Mouse (Mus musculus): ENCODE results near the gene Gmcl1. TPM values are rescaled to one million over a fixed set of nuclear protein-coding genes. Genes with fewer than 3 reads are reported as not detected.

Gene Gmcl1
- polyA plus RNA-seq, 1 experiment = 20.5 TPM

DNA sequence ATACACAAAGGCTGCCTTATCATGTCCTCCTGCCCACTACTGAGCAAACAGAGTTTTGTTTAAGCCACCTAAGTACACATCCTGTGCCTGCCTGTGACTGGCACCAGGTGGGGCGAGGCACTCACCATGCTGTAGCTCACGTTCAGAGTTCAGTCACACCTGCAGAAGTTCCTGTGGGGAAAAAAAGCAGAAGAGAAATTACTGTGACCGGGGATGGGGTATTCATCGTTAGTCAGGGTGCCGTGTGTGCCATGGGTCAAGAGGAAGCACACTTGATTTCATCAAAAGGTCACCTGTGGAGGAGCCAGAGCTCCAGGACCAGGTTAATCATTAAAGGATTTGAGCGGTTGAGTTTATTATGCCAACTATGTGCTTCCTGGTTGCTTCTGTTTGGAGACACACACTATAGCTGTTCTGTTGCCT lies 32.5 kb upstream of the Gmcl1 start:
- H3K4me3 ChIP-seq (ENCODE audit: low read depth, low read length) = no peak overlapping the region
- H3K27ac ChIP-seq (ENCODE audit: insufficient read depth, low read depth, low read length) = peak overlapping the region; percentile 97

DNA sequence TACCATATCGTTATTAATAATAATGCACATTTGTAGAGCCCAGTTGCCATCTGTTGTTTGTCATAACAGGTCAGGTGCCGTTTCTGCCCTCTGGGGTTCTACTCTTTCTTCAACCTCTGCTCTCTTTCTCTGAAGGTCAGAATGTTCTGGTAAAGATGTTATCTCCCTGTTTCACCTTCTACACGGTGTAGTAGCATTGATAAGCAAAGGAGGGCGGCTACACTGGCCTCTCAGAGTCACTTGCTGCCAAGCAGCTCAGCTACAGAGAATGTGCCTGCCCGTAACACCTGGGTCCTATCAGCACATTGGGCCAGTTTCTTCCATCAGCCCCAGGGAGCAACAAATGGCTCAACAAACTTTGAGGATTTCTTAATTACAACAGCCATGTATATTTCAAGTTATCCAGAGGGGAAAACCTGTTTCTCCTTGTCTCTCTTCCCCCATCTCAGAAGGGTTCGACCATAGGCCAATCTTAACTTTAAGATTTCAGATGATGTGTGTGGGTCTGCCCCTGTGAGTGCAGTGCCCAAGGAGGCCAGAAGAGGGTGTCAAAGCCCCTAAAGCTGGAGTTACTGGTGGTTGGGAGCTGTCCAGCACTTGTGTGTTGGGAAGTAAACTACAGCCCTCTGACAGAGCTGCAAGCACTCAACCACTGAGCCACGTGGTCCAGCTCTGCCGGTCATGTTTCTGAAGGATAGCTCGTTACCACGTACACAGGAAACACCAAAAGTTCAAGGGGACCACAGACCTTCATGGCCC lies 21.1 kb upstream of the Gmcl1 start:
- Histone ChIP-seq H3K27ac (ENCODE audit: insufficient read depth, low read depth, low read length) (peak overlapping the region; percentile 88), H3K27me3 (ENCODE audit: control insufficient read depth, insufficient read depth, low read length) (no peaks in the 10 kb centered on the region), H3K4me3 (ENCODE audit: low read depth, low read length) (no peak overlapping the region), H3K4me1 (ENCODE audit: control insufficient read depth, insufficient read depth, insufficient read length, low read length) (peaks cover 29% of the 10 kb centered on the region), H3K36me3 (ENCODE audit: control insufficient read depth, insufficient read depth, low read length) (peaks cover 88% of the 10 kb centered on the region)
- no peak for TF ChIP-seq POLR2A (IDR thresholded peaks at IDR 0.05; ENCODE audit: low read depth, low read length)
- peak; percentile 42; the same call in 1 of the 2 replicates for TF ChIP-seq CTCF (IDR thresholded peaks at IDR 0.05; ENCODE audit: extremely low read depth, insufficient read length, insufficient replicate concordance, low read depth, low read length)
- WGBS = 61% methylated on average over 10 of the region's 10 CpGs

More for the DNA sequence above, 32.5 kb upstream of the Gmcl1 start:
- Histone ChIP-seq H3K4me1 (ENCODE audit: control insufficient read depth, insufficient read depth, insufficient read length, low read length) (peaks cover 62% of the 10 kb centered on the region), H3K27me3 (ENCODE audit: control insufficient read depth, insufficient read depth, low read length) (no peaks in the 10 kb centered on the region), H3K36me3 (ENCODE audit: control insufficient read depth, insufficient read depth, low read length) (peaks cover 51% of the 10 kb centered on the region)
- 15% methylated on average over 6 of the region's 6 CpGs for WGBS
- TF ChIP-seq POLR2A (IDR thresholded peaks at IDR 0.05; ENCODE audit: low read depth, low read length) (no peak), CTCF (IDR thresholded peaks at IDR 0.05; ENCODE audit: extremely low read depth, insufficient read length, insufficient replicate concordance, low read depth, low read length) (no peak; the same call in 1 of the 2 replicates)

DNA sequence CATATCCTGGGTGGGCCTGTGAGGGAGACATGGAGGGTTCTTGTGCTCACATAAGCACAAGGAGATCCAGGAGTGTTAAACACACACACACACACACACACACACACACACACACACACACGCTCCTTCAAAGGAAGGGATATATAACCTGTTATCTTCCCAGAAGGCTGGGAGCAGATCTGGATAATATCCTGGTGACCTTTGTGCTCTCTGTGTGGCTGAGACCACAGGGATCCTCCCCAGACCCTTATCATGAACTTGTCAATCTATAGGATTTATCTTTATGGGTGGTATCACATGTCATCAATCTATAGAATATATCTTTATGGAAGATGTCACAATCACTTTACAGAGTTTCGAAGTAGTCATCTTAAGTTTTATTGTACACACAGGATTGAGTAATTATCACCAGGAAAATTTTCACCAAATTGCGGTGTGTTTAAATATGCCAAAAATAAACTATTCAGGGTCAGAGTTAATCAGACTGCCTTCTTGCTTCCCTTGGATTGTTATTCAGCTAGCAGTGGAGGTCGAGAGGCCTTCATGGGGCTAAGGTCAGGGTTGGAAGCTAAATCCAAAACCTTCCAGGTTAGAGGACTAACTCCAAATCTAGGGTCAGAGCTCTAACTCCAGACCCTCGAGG lies 19.8 kb upstream of the Gmcl1 start:
- Histone ChIP-seq H3K27me3 (ENCODE audit: control insufficient read depth, insufficient read depth, low read length) (no peaks in the 10 kb centered on the region), H3K36me3 (ENCODE audit: control insufficient read depth, insufficient read depth, low read length) (peaks cover 81% of the 10 kb centered on the region), H3K4me3 (ENCODE audit: low read depth, low read length) (no peak overlapping the region), H3K4me1 (ENCODE audit: control insufficient read depth, insufficient read depth, insufficient read length, low read length) (peaks cover 29% of the 10 kb centered on the region), H3K27ac (ENCODE audit: insufficient read depth, low read depth, low read length) (peak overlapping the region; percentile 88)
- 31% methylated on average over 5 of the region's 5 CpGs for WGBS
- TF ChIP-seq CTCF (IDR thresholded peaks at IDR 0.05; ENCODE audit: extremely low read depth, insufficient read length, insufficient replicate concordance, low read depth, low read length) (no peak), POLR2A (IDR thresholded peaks at IDR 0.05; ENCODE audit: low read depth, low read length) (no peak)

DNA sequence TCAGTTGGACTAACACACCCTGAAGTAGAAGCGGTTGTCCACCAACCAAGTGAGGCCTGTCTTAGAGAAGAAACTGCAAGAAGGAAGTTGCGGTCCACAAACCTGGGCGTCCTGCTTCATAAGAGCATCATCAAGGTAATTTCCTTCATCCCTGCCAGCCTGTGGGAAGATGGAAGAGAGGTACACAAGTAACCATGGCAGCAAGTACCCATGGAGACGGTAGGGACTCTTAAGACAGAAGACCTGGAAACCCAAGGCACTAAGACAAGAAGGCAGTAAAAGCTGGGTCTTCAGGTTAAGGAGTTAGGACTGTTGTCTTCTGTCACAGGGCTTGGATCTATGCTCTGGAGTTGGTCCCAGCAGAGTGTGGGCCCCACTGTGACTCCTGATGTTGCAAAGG lies 17.8 kb upstream of the Gmcl1 start:
- no peak overlapping the region for H3K27ac ChIP-seq (ENCODE audit: insufficient read depth, low read depth, low read length)
- H3K36me3 ChIP-seq (ENCODE audit: control insufficient read depth, insufficient read depth, low read length) = peaks cover 73% of the 10 kb centered on the region
- TF ChIP-seq POLR2A (IDR thresholded peaks at IDR 0.05; ENCODE audit: low read depth, low read length) (no peak), CTCF (IDR thresholded peaks at IDR 0.05; ENCODE audit: extremely low read depth, insufficient read length, insufficient replicate concordance, low read depth, low read length) (no peak)
- H3K4me3 ChIP-seq (ENCODE audit: low read depth, low read length) = no peak overlapping the region
- no peaks in the 10 kb centered on the region for H3K27me3 ChIP-seq (ENCODE audit: control insufficient read depth, insufficient read depth, low read length)
- 96% methylated on average over 4 of the region's 4 CpGs for WGBS
- peaks cover 21% of the 10 kb centered on the region for H3K4me1 ChIP-seq (ENCODE audit: control insufficient read depth, insufficient read depth, insufficient read length, low read length)

DNA sequence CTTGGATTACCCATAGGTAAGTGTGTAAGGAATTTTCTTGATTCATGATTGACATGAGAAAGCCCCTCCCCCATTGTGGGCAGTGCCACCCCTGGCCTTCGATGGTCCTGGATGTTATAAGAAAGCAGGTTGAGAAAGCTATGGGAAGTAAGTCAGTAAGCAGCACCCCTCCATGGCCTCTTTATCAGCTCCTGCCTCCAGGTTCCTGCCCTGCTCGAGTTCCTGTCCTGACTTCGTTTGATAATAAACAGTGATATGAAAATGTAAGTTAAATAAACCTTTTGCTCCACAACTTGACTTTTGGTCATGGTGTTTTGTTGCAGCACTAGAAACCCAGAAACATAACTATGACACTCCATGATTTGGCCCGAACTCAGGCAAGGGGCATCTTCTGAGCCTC lies 16.6 kb upstream of the Gmcl1 start:
- WGBS = 46% methylated on average over 4 of the region's 4 CpGs
- Histone ChIP-seq H3K27ac (ENCODE audit: insufficient read depth, low read depth, low read length) (no peak overlapping the region), H3K36me3 (ENCODE audit: control insufficient read depth, insufficient read depth, low read length) (peaks cover 73% of the 10 kb centered on the region), H3K4me3 (ENCODE audit: low read depth, low read length) (no peak overlapping the region), H3K27me3 (ENCODE audit: control insufficient read depth, insufficient read depth, low read length) (no peaks in the 10 kb centered on the region), H3K4me1 (ENCODE audit: control insufficient read depth, insufficient read depth, insufficient read length, low read length) (peaks cover 16% of the 10 kb centered on the region)
- TF ChIP-seq POLR2A (IDR thresholded peaks at IDR 0.05; ENCODE audit: low read depth, low read length) (no peak), CTCF (IDR thresholded peaks at IDR 0.05; ENCODE audit: extremely low read depth, insufficient read length, insufficient replicate concordance, low read depth, low read length) (no peak)

DNA sequence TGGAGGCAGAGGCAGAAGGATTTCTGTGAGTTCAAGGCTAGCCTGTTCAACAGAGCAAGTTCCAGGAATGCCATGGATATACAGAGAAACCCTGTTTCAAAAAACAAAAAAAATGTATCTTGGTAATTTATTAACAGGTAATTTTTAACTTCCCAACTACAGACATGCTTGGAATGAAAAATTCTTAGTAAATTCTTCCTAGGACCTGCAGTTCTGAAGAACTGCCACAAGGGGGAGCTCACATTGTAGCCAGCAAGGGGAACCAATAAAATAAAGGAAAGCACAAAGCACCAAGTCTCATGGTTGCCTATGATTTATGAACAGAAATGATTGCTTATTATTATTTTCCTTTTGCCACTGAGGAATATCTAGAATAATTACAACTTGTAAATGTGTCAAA lies 14.0 kb upstream of the Gmcl1 start:
- H3K36me3 ChIP-seq (ENCODE audit: control insufficient read depth, insufficient read depth, low read length) = peaks cover 74% of the 10 kb centered on the region
- H3K4me1 ChIP-seq (ENCODE audit: control insufficient read depth, insufficient read depth, insufficient read length, low read length) = no peaks in the 10 kb centered on the region; the same call in 1 of the 2 replicates
- H3K27ac ChIP-seq (ENCODE audit: insufficient read depth, low read depth, low read length) = no peak overlapping the region
- TF ChIP-seq POLR2A (IDR thresholded peaks at IDR 0.05; ENCODE audit: low read depth, low read length) (no peak), CTCF (IDR thresholded peaks at IDR 0.05; ENCODE audit: extremely low read depth, insufficient read length, insufficient replicate concordance, low read depth, low read length) (no peak)
- H3K4me3 ChIP-seq (ENCODE audit: low read depth, low read length) = no peak overlapping the region
- no peaks in the 10 kb centered on the region for H3K27me3 ChIP-seq (ENCODE audit: control insufficient read depth, insufficient read depth, low read length)

DNA sequence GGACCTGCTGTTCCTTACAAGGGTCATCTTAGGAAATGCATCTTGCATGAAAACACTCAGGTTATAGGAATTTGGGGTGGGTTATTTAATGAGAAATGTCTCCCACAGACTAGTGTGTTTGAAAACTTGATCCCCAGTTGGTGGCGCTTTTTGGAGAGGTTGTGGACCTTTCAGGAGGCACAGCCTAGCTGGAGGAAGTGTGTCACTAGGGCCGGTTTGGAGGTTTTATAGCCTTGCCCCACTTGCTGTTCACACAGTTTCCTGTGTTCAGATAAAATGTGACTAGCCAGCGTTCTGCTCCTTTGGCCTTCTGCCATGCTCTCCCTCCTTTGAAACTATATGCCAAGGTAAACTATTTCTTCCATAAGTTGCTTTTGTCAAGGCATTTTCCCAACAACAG lies 7.5 kb upstream of the Gmcl1 start:
- TF ChIP-seq POLR2A (IDR thresholded peaks at IDR 0.05; ENCODE audit: low read depth, low read length) (no peak), CTCF (IDR thresholded peaks at IDR 0.05; ENCODE audit: extremely low read depth, insufficient read length, insufficient replicate concordance, low read depth, low read length) (no peak)
- WGBS = 39% methylated on average over 3 of the region's 3 CpGs
- H3K36me3 ChIP-seq (ENCODE audit: control insufficient read depth, insufficient read depth, low read length) = peaks cover 71% of the 10 kb centered on the region
- H3K4me3 ChIP-seq (ENCODE audit: low read depth, low read length) = no peak overlapping the region
- H3K4me1 ChIP-seq (ENCODE audit: control insufficient read depth, insufficient read depth, insufficient read length, low read length) = no peaks in the 10 kb centered on the region
- no peaks in the 10 kb centered on the region for H3K27me3 ChIP-seq (ENCODE audit: control insufficient read depth, insufficient read depth, low read length)
- H3K27ac ChIP-seq (ENCODE audit: insufficient read depth, low read depth, low read length) = no peak overlapping the region

All from small intestine, adult 2 months (tissue).